Mouse (Mus musculus) forebrain, postnatal 0 days (tissue): Measurements from ENCODE around the gene Lgmn. TPM values are rescaled to one million over a fixed set of nuclear protein-coding genes. Genes with fewer than 3 reads are reported as not detected.

ENCODE experiments used
- ATAC-seq: fragments of 200-750 bp; cut with Nextera tagmentation; 2 replicates; pipeline ENCODE4 v1.8.0; 2017; ENCODE audit warnings: mild to moderate bottlenecking, moderate library complexity
- DNase-seq: peaks from one replicate; pipeline ENCODE4 v3.0.0-alpha.2; 2015
- H3K27ac ChIP-seq: fragments of 300-500 bp; sonication (generic); 2 replicates; pipeline ENCODE4 v1.5.1; 2014; ENCODE audit warnings: low read depth, mild to moderate bottlenecking, antibody characterized with exemption, low read length, moderate library complexity, mixed read lengths
- H3K27me3 ChIP-seq: fragments of 300-500 bp; sonication (generic); 2 replicates; pipeline ENCODE4 v1.6.1; 2014; ENCODE audit warnings: mild to moderate bottlenecking, low read length, mixed read lengths; ENCODE audit not compliant: insufficient read depth
- H3K36me3 ChIP-seq: fragments of 300-500 bp; sonication (generic); 2 replicates; pipeline ENCODE4 v1.6.1; 2014; ENCODE audit warnings: mild to moderate bottlenecking, moderate library complexity; ENCODE audit not compliant: insufficient read depth
- H3K4me1 ChIP-seq: fragments of 300-500 bp; sonication (generic); 2 replicates; pipeline ENCODE4 v1.6.1; 2014; ENCODE audit warnings: antibody characterized with exemption; ENCODE audit not compliant: insufficient read depth
- H3K4me2 ChIP-seq: fragments of 300-500 bp; sonication (generic); 2 replicates; pipeline ENCODE4 v1.6.1; 2014; ENCODE audit warnings: low read depth, mild to moderate bottlenecking, moderate library complexity
- H3K4me3 ChIP-seq: fragments of 300-500 bp; sonication (generic); 2 replicates; pipeline ENCODE4 v1.5.1; 2014; ENCODE audit warnings: low read depth, low read length, mixed read lengths
- H3K9ac ChIP-seq: fragments of 300-500 bp; sonication (generic); 2 replicates; pipeline ENCODE4 v1.6.1; 2014; ENCODE audit warnings: mild to moderate bottlenecking
- H3K9me3 ChIP-seq: fragments of 300-500 bp; sonication (generic); 2 replicates; pipeline ENCODE4 v1.6.1; 2016; ENCODE audit warnings: low read length
- CTCF ChIP-seq: sonication (generic); IDR thresholded peaks from 2 replicates; pipeline ENCODE4 v1.5.1; 2016; ENCODE audit warnings: antibody characterized with exemption, control low read depth, low read depth
- WGBS: fragments of 180-500 bp; shearing (Covaris S2); extraction: QIAGEN DNeasy Blood & Tissue Kit; methylation state at CpG from one replicate; pipeline ENCODE4 v1.1.7; 2014; 5-methylcytosine and 5-hydroxymethylcytosine counted together
- polyA plus RNA-seq: library from polyadenylated mRNA; unstranded; fragments of >200 nt; fragmentation: Nextera tagmentation; extraction: Ambion mirVana; gene quantifications from 2 replicates; pipeline ENCODE4 v1.2.1, GENCODE M21; 2015
- total RNA-seq: library from RNA; depleted of rRNA; stranded (reverse); fragments of >200 nt; gene quantifications from 2 replicates; pipeline ENCODE4 v1.2.3, GENCODE M21; 2014; rRNA removed

Gene Lgmn
- 79.6 and 88.1 TPM in 2 replicates for total RNA-seq
- polyA plus RNA-seq, result 121 and 139 TPM in 2 replicates

GRCm38 (mm10) chr12:102439632-102440023, at the start of gene Lgmn:
TSS of gene Lgmn (minus strand) at chr12:102439813.
- Histone ChIP-seq H3K9me3 (no peaks in the 10 kb centered on the region), H3K4me2 (peak within 1 kb of the TSS; percentile 58), H3K27ac (peak within 1 kb of the TSS; percentile 62), H3K4me1 (peaks cover 8% of the 10 kb centered on the region; the same call in 1 of the 2 replicates), H3K4me3 (peak within 1 kb of the TSS; percentile 58), H3K9ac (peak within 1 kb of the TSS; percentile 47), H3K36me3 (no peaks in the 10 kb centered on the region), H3K27me3 (no peaks in the 10 kb centered on the region)
- under 1% methylated on average over 28 of the region's 28 CpGs for WGBS
- no peak for TF ChIP-seq CTCF
- peak; percentile 100 for ATAC-seq
- DNase-seq, result peak; percentile 98

- no peak overlapping the region for H3K4me2 ChIP-seq
- TF ChIP-seq CTCF, result no peak
- H3K27me3 ChIP-seq, result no peaks in the 10 kb centered on the region
- H3K4me3 ChIP-seq, result no peak overlapping the region
- H3K36me3 ChIP-seq, result peaks cover 78% of the 10 kb centered on the region
- ATAC-seq, result no peak
- no peak overlapping the region for H3K9ac ChIP-seq
- H3K4me1 ChIP-seq, result no peaks in the 10 kb centered on the region
- H3K9me3 ChIP-seq, result no peaks in the 10 kb centered on the region
- no peak overlapping the region for H3K27ac ChIP-seq
- no peak for DNase-seq
- 73% methylated on average over 3 of the region's 3 CpGs for WGBS
Observed at GRCm38 (mm10) chr12:102484946-102485345, 45.3 kb upstream of the Lgmn start.

- peaks cover 65% of the 10 kb centered on the region for H3K36me3 ChIP-seq
- no peak for TF ChIP-seq CTCF
- 94% methylated on average over 4 of the region's 4 CpGs for WGBS
Observed at GRCm38 (mm10) chr12:102480481-102480880, 40.9 kb upstream of the Lgmn start.

GRCm38 (mm10) chr12:102474411-102474810, 34.8 kb upstream of the Lgmn start:
- H3K4me3 ChIP-seq, result no peak overlapping the region
- H3K36me3 ChIP-seq, result peaks cover 23% of the 10 kb centered on the region
- no peak overlapping the region for H3K9ac ChIP-seq
- ATAC-seq (no peak), DNase-seq (no peak)
- no peak for TF ChIP-seq CTCF
- H3K4me2 ChIP-seq, result no peak overlapping the region
- H3K4me1 ChIP-seq, result peaks cover 7% of the 10 kb centered on the region; the same call in 1 of the 2 replicates
- no peaks in the 10 kb centered on the region for H3K9me3 ChIP-seq
- WGBS, result 90% methylated on average over 7 of the region's 7 CpGs
- no peaks in the 10 kb centered on the region for H3K27me3 ChIP-seq
- H3K27ac ChIP-seq, result no peak overlapping the region

More at GRCm38 (mm10) chr12:102480481-102480880, 40.9 kb upstream of the Lgmn start:
- DNase-seq (no peak), ATAC-seq (no peak)
- Histone ChIP-seq H3K4me1 (no peaks in the 10 kb centered on the region), H3K9ac (no peak overlapping the region), H3K27ac (no peak overlapping the region), H3K9me3 (no peaks in the 10 kb centered on the region), H3K27me3 (no peaks in the 10 kb centered on the region), H3K4me3 (no peak overlapping the region), H3K4me2 (no peak overlapping the region)

- no peaks in the 10 kb centered on the region for H3K9me3 ChIP-seq
- peaks cover 7% of the 10 kb centered on the region; the same call in 1 of the 2 replicates for H3K4me1 ChIP-seq
- H3K36me3 ChIP-seq, result peaks cover 5% of the 10 kb centered on the region; the same call in 1 of the 2 replicates
- no peak; the same call in 1 of the 2 replicates for TF ChIP-seq CTCF
- H3K4me3 ChIP-seq, result peak within 1 kb of the TSS; percentile 87
- H3K9ac ChIP-seq, result peak within 1 kb of the TSS; percentile 69
- H3K27ac ChIP-seq, result peak within 1 kb of the TSS; percentile 82
- ATAC-seq, result peak; percentile 99
- WGBS, result under 1% methylated on average over 58 of the region's 86 CpGs
- H3K4me2 ChIP-seq, result peak within 1 kb of the TSS; percentile 86
- peak; percentile 98 for DNase-seq
- H3K27me3 ChIP-seq, result no peaks in the 10 kb centered on the region
Observed at GRCm38 (mm10) chr12:102468894-102469764, 29.5 kb upstream of the Lgmn start, which contains the start of gene Golga5. TSS of gene Golga5 (plus strand) at chr12:102469135.

GRCm38 (mm10) chr12:102468136-102468535, 28.5 kb upstream of the Lgmn start:
- WGBS, result 77% methylated on average over 1 of the region's 1 CpGs
- Histone ChIP-seq H3K27ac (no peak overlapping the region), H3K9ac (no peak overlapping the region), H3K36me3 (peaks cover 5% of the 10 kb centered on the region; the same call in 1 of the 2 replicates), H3K4me3 (no peak overlapping the region), H3K4me2 (no peak overlapping the region), H3K4me1 (peaks cover 7% of the 10 kb centered on the region; the same call in 1 of the 2 replicates), H3K27me3 (no peaks in the 10 kb centered on the region), H3K9me3 (no peaks in the 10 kb centered on the region)
- peak; percentile 38; the same call in 1 of the 2 replicates for TF ChIP-seq CTCF
- no peak for DNase-seq
- no peak for ATAC-seq

- no peak for DNase-seq
- no peak for ATAC-seq
Observed at GRCm38 (mm10) chr12:102464650-102465049, 25.0 kb upstream of the Lgmn start.

More at GRCm38 (mm10) chr12:102464650-102465049, 25.0 kb upstream of the Lgmn start:
- H3K9ac ChIP-seq, result no peak overlapping the region
- no peaks in the 10 kb centered on the region for H3K9me3 ChIP-seq
- H3K27ac ChIP-seq, result no peak overlapping the region
- 64% methylated on average over 4 of the region's 4 CpGs for WGBS
- no peak overlapping the region for H3K4me3 ChIP-seq
- 0 out of 2 replicates have a peak, but pooled peaks cover under 1% of the 10 kb centered on the region for H3K4me1 ChIP-seq
- no peaks in the 10 kb centered on the region for H3K36me3 ChIP-seq
- H3K27me3 ChIP-seq, result no peaks in the 10 kb centered on the region
- no peak overlapping the region for H3K4me2 ChIP-seq
- peak; percentile 22; the same call in 1 of the 2 replicates for TF ChIP-seq CTCF
